Mouse (Mus musculus) bone marrow, adult 2 months (tissue): ENCODE data around the gene Dkk3.

Source experiments
- CTCF ChIP-seq: fragments of 200-500 bp; IDR thresholded peaks from 2 replicates; pipeline ENCODE4 v1.5.1; 2011; ENCODE audit warnings: low read length, control low read depth; ENCODE audit not compliant: control insufficient read depth, insufficient read depth
- POLR2A ChIP-seq: fragments of 200-500 bp; IDR thresholded peaks from 2 replicates; pipeline ENCODE4 v1.6.1; 2011; ENCODE audit warnings: low read depth, mild to moderate bottlenecking, control low read depth, low read length, borderline replicate concordance; ENCODE audit not compliant: control insufficient read depth

DNA sequence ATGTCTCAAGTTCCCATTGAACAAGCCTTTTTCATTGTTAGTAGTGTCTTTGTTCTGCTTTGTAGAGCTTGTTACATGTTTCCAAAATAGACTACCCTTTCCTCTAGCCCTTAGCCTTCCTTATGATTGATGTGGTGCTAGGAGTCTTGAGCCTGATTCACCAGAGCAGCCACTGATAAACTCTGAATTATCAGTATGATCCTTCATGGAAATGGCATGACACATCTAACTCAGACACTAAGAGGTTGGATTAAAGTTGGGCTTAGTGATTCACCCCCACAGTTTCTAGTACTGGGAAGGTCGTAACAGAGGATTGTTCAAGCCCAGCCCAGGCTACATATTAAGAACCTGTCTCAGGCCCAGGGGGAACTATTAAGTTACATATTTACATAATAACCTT, 76.2 kb downstream of the Dkk3 start:
- TF ChIP-seq POLR2A (no peak), CTCF (no peak)
